Mouse (Mus musculus) embryonic fibroblast, embryonic 13.5 days (primary cell): ENCODE measurements around the gene Sfswap.

Source experiments
- CTCF ChIP-seq: IDR thresholded peaks from 2 replicates; pipeline ENCODE4 v1.5.1; 2011; ENCODE audit warnings: mild to moderate bottlenecking, control low read depth, low read length, moderate library complexity, borderline replicate concordance; ENCODE audit not compliant: insufficient read depth
- POLR2A ChIP-seq: IDR thresholded peaks from 2 replicates; pipeline ENCODE4 v1.6.1; 2011; ENCODE audit warnings: low read depth, mild to moderate bottlenecking, control low read depth, low read length, moderate library complexity

DNA sequence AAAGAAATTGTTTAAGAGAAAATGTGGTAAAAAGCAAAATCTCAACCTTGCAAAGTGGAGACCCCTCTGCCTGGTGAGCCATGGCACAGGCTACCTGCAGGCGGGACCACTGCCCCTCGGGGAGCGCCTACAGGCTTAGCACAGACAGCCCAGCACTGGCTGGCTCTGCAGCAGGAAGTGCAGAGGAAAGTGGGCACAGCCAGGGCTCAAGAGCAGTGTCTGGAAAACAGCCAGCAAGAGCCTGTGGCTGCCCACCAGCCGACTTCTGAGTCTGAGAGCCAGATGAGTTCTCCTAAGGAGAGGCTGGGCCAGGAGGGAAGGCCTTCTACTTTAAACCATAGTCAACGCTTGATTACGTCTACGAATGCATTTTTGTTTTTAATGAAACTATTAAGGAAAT, 20.5 kb downstream of the Sfswap start:
- TF ChIP-seq CTCF, result no peak
- no peak for TF ChIP-seq POLR2A
